ENCODE assay signal across 13 mouse cellular contexts in the genomic region with DNA sequence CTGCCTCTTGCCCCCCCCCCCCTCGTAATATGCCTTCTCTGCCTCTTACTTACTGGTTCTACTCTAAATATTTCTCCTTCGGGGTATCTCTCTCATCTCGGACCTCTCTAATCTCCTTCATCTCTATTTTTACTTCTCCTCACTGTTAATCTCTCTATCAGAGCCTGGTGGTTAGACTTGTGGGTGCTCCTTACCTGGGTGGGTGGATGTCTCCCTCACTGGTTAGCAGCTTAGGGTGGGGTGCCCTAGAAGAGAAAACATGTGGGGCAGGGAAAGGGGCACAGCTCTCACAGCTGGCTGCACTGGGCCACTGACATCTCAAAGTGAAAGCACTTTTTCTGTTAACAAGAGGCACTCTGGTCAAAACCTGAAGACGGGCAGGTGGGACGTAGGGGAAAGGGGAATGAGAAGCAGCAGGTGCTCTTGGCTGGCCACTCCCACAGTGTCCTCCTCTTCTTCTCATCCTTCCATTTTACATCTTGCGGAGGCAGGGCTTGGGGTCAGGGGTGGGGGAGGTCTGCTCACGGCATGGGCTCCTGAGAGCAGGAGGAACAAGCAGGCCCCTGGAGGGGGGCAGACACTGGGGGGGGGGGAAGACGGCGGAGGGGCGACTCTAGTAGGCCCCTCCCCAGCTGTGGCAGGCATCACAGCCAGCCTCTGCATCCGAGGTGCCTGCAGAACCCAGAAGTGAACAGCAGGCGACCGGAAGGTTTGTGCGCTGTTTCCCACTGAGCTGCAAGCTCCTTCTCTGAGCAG. TPM values are rescaled to one million over a fixed set of nuclear protein-coding genes. Genes with fewer than 3 reads are reported as not detected.
DNase-seq lines count a peak whose midpoint lies in the region; ATAC-seq and TF ChIP-seq lines count a peak whose summit lies in the region.
"Had no signal": no experiment of that assay in that cellular context is flagged by ENCODE, and none has a peak within 500 bp of the region (broad histone marks: within the 10 kb centered on the region; RNA-seq: fewer than 3 reads in every experiment).

No protein-coding gene starts in this region.

- peak overlapping the region; percentile 12; the same call in 1 of the 2 replicates for H3K4me2 ChIP-seq in heart, postnatal 0 days (ENCODE audit: low read depth, low read length)
- H3K4me2 ChIP-seq: embryonic facial prominence, embryonic 15.5 days had no signal

- intact Hi-C loops in heart, postnatal 25 days (cut with DNase I): no loop called here

- no peak overlapping the region for H3K4me3 ChIP-seq in heart, postnatal 0 days (ENCODE audit: low read depth, low read length)
- H3K4me3 ChIP-seq in limb, embryonic 10.5 days: no peak overlapping the region
- H3K4me3 ChIP-seq: embryonic facial prominence, embryonic 15.5 days; midbrain, embryonic 10.5 days; myocyte had no signal

- DNase-seq in heart, postnatal 0 days (ENCODE audit: low spot score): no peak
- no peak for DNase-seq in heart, postnatal 25 days (ENCODE audit: low spot score)
- DNase-seq in spleen, adult 18-20 months: peak; percentile 33 to 37
- no peak for DNase-seq in spleen, postnatal 14 days (ENCODE audit: low spot score in 2 of 2)
- peak; percentile 28 for DNase-seq in limb, embryonic 10.5 days (ENCODE audit: low spot score)
- no peak for DNase-seq in urinary bladder, postnatal 14 days (ENCODE audit: low spot score)
- DNase-seq in adrenal gland, postnatal 10 days: no peak

- no peaks in the 10 kb centered on the region for H3K4me1 ChIP-seq in heart, postnatal 0 days (ENCODE audit: control insufficient read depth, insufficient read depth)
- no peaks in the 10 kb centered on the region for H3K4me1 ChIP-seq in limb, embryonic 10.5 days
- H3K4me1 ChIP-seq: embryonic facial prominence, embryonic 15.5 days; midbrain, embryonic 10.5 days had no signal

- H3K9ac ChIP-seq in heart, postnatal 0 days (replicated peaks; ENCODE audit: low read depth, low read length): no peak overlapping the region
- H3K9ac ChIP-seq: embryonic facial prominence, embryonic 15.5 days had no signal

- TF ChIP-seq EP300 in heart, postnatal 0 days (IDR thresholded peaks at IDR 0.05; ENCODE audit: low read depth): no peak

- H3K9me3 ChIP-seq in heart, postnatal 0 days (replicated peaks; ENCODE audit: control insufficient read depth, low read length): no peaks in the 10 kb centered on the region
- no peaks in the 10 kb centered on the region for H3K9me3 ChIP-seq in limb, embryonic 10.5 days (replicated peaks)
- H3K9me3 ChIP-seq: embryonic facial prominence, embryonic 15.5 days had no signal

- 61% methylated on average over 14 of the region's 14 CpGs for WGBS in heart, postnatal 0 days
- 69% methylated on average over 14 of the region's 14 CpGs for whole genome bisulfite sequencing in limb, embryonic 10.5 days

- H3K27me3 ChIP-seq in heart, postnatal 0 days (ENCODE audit: control insufficient read depth, insufficient read depth, low read length): no peaks in the 10 kb centered on the region
- no peaks in the 10 kb centered on the region for H3K27me3 ChIP-seq in limb, embryonic 10.5 days (ENCODE audit: low read depth, poor library complexity, severe bottlenecking)
- H3K27me3 ChIP-seq: embryonic facial prominence, embryonic 15.5 days had no signal

- no peak for TF ChIP-seq CTCF in heart, postnatal 0 days (IDR thresholded peaks at IDR 0.05; ENCODE audit: low read depth)

- no peaks in the 10 kb centered on the region for H3K36me3 ChIP-seq in heart, postnatal 0 days (replicated peaks; ENCODE audit: control insufficient read depth, insufficient read depth, low read length)
- no peaks in the 10 kb centered on the region for H3K36me3 ChIP-seq in limb, embryonic 10.5 days
- H3K36me3 ChIP-seq: embryonic facial prominence, embryonic 15.5 days; G1E; midbrain, embryonic 10.5 days had no signal

- H3K27ac ChIP-seq in heart, postnatal 0 days (ENCODE audit: low read depth): no peak overlapping the region
- no peak overlapping the region for H3K27ac ChIP-seq in limb, embryonic 10.5 days
- H3K27ac ChIP-seq: embryonic facial prominence, embryonic 15.5 days; midbrain, embryonic 10.5 days had no signal

- no peak for ATAC-seq in heart, postnatal 0 days (ENCODE audit: insufficient read depth, low read depth)
- ATAC-seq: forebrain, embryonic 14.5 days; intestine, postnatal 0 days had no signal

RNA-seq across cellular contexts. Expression of a gene that starts 27.7 kb away (rescaled TPM):
- 1.6 TPM in 1 of 2 replicates, not detected in the other for total RNA-seq in heart, postnatal 0 days (2014; rRNA removed; ENCODE audit: low replicate concordance)
- 0.45 and 0.46 TPM in 2 replicates for polyA plus RNA-seq in heart, postnatal 0 days (2015; fragmentation: Nextera tagmentation; extraction: Ambion mirVana)
- under 1 TPM; 0.73 to 0.78 TPM for total RNA-seq in heart, postnatal 25 days (2021)
- polyA plus RNA-seq in limb, embryonic 10.5 days (2016; fragmentation: Nextera tagmentation; extraction: Ambion mirVana): 0.19 and 0.28 TPM in 2 replicates
- 1 to 10 TPM; 1.2 to 1.6 TPM for total RNA-seq in adrenal gland, postnatal 10 days (2021)
- polyA plus RNA-seq: G1E had no signal

RNA-seq across cellular contexts. Expression of a gene that starts 54.2 kb away (rescaled TPM):
- total RNA-seq in heart, postnatal 0 days (2014; rRNA removed; ENCODE audit: low replicate concordance): 0.11 and 0.15 TPM in 2 replicates
- 0.30 and 0.41 TPM in 2 replicates for polyA plus RNA-seq in heart, postnatal 0 days (2015; fragmentation: Nextera tagmentation; extraction: Ambion mirVana)
- total RNA-seq in heart, postnatal 25 days (2021): 1 to 10 TPM in 1 of 2 experiments, under 1 TPM in 1; 0.73 to 1.1 TPM
- 0.18 and 0.25 TPM in 2 replicates for polyA plus RNA-seq in limb, embryonic 10.5 days (2016; fragmentation: Nextera tagmentation; extraction: Ambion mirVana)
- total RNA-seq in adrenal gland, postnatal 10 days (2021): 1 to 10 TPM; 1.8 TPM
- polyA plus RNA-seq: G1E had no signal

Comparison
In these comparisons a context has a peak if more than half of its experiments do, and no peak if none do; other contexts are left out.
1. DNase-seq: peak in spleen, adult 18-20 months (2 of 2) and limb, embryonic 10.5 days (single experiment); none in heart, postnatal 0 days (single experiment), heart, postnatal 25 days (single experiment), spleen, postnatal 14 days (0 of 2), urinary bladder, postnatal 14 days (single experiment) and adrenal gland, postnatal 10 days (single experiment).